Mouse (Mus musculus): ENCODE results near the gene Dbt. TPM values are rescaled to one million over a fixed set of nuclear protein-coding genes. Genes with fewer than 3 reads are reported as not detected.
A peak's percentile ranks its signal among the peaks of the same experiment; 100 is the strongest.
"Not testable (repeated sequence)": the region's sequence is repeated elsewhere in the genome, so short reads cannot be mapped to it uniquely, and the experiment has no call there.

Dbt gene
- polyA plus RNA-seq, 1 experiment from 2014 or later = 17.2 TPM

DNA sequence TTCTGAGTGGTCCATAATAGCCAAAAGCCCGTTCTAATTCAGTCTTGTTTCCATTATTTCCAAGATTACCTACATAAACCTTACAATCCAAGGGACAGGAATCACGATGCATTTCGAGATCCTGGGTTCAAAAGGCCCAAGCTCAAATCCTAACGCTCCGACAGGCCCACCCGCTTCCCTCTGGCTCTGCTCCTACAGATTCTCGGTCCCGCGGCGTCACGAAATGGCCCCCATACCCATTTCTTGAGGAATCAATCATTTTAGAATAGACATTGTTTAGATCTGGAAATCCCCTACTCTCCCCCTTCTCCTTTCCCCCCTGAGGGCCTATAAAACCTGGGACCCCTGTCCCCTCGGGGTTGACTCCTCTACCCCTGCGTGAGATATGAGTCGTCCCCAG, 48.4 kb downstream of the Dbt start:
- not testable (repeated sequence) for H3K9ac ChIP-seq (ENCODE audit: low read length); H3K4me3 ChIP-seq (ENCODE audit: low read depth, low read length); H3K4me1 ChIP-seq (replicated peaks; ENCODE audit: control insufficient read depth, insufficient read depth, low read length); DNase-seq (ENCODE audit: low spot score); H3K27ac ChIP-seq (ENCODE audit: low read depth); H3K27me3 ChIP-seq (replicated peaks; ENCODE audit: control insufficient read depth, insufficient read depth, low read length); H3K36me3 ChIP-seq (ENCODE audit: control insufficient read depth, insufficient read depth, low read length); H3K9me3 ChIP-seq (ENCODE audit: control insufficient read depth, low read length); ATAC-seq (replicated peaks; ENCODE audit: low FRiP score, low TSS enrichment, low read depth); H3K4me2 ChIP-seq (ENCODE audit: low read length)
- 95% methylated on average over 13 of the region's 14 CpGs for WGBS

DNA sequence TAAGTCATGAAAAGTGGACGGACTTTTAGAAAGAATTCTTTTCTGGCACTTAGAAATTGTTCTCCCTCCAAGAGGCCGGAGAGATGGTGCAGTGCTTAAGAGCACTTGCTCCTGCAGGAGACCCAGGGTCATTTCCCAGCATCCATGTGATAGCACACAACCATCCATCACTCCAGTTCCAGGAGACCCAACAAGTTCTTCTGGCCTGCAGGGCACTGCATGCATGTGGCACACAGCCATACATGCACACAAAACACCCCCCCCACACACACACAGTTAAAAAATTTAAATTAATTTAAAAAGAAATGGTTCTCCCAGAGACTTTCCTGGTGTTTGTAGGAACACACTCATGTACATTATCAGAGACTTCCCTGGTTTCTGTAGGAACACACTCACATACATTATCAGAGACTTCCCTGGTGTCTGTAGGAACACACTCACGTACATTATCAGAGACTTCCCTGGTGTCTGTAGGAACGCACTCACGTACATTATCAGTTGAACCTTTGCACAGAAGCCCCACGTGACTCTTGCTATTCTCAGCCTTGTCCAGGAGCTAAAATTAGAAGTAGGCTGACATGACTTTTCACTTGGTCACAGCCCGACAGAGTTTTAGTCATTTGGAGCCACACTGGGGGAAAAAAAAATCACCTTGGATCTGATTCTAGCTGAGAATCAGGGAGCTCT, 49.7 kb downstream of the Dbt start, which contains the start of gene Lrrc39:
Gene Lrrc39 (plus strand): TSS at position 566 of the 687 bp plus-strand sequence.
- no peak within 1 kb of the TSS for H3K27ac ChIP-seq (ENCODE audit: low read depth)
- H3K27me3 ChIP-seq (replicated peaks; ENCODE audit: control insufficient read depth, insufficient read depth, low read length) = no peaks in the 10 kb centered on the region
- DNase-seq (ENCODE audit: low spot score) (peak; percentile 52), ATAC-seq (replicated peaks; ENCODE audit: low FRiP score, low TSS enrichment, low read depth) (peak; percentile 66; the same call in 1 of the 2 replicates)
- H3K4me3 ChIP-seq (ENCODE audit: low read depth, low read length) = no peak within 1 kb of the TSS
- no peak within 1 kb of the TSS for H3K9ac ChIP-seq (ENCODE audit: low read length)
- H3K36me3 ChIP-seq (ENCODE audit: control insufficient read depth, insufficient read depth, low read length) = no peaks in the 10 kb centered on the region
- H3K4me2 ChIP-seq (ENCODE audit: low read length) = 0 out of 2 replicates have a peak within 1 kb of the TSS, but pooled peaks have one; percentile 20
- H3K4me1 ChIP-seq (replicated peaks; ENCODE audit: control insufficient read depth, insufficient read depth, low read length) = no peaks in the 10 kb centered on the region
- 60% methylated on average over 7 of the region's 7 CpGs for WGBS
- peaks cover 4% of the 10 kb centered on the region; the same call in 1 of the 2 replicates for H3K9me3 ChIP-seq (ENCODE audit: control insufficient read depth, low read length)

DNA sequence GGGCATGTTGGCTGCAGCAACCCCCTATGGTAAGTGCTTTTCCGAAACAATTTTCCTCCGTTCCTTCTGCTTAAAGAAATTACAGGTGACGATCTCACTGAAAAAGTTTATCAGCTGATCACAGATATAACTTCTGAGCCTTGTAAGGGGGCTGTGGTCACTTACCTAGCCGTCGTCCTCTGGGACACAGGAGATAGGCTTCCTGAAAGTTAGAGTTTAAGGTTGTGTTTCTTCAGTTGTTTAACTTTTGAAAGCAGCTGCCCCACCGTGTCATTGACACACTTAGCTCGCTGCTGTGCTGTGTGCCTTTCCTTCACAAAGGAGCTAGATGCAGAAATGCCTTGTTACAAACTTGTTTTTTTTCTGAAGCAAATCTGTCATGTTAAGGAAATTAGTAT, 50.2 kb downstream of the Dbt start:
- Histone ChIP-seq H3K9ac (ENCODE audit: low read length) (no peak overlapping the region), H3K27me3 (replicated peaks; ENCODE audit: control insufficient read depth, insufficient read depth, low read length) (no peaks in the 10 kb centered on the region), H3K27ac (ENCODE audit: low read depth) (no peak overlapping the region), H3K4me3 (ENCODE audit: low read depth, low read length) (no peak overlapping the region), H3K4me2 (ENCODE audit: low read length) (0 out of 2 replicates have a peak overlapping the region, but pooled peaks have one; percentile 20), H3K9me3 (ENCODE audit: control insufficient read depth, low read length) (peaks cover 4% of the 10 kb centered on the region; the same call in 1 of the 2 replicates), H3K36me3 (ENCODE audit: control insufficient read depth, insufficient read depth, low read length) (no peaks in the 10 kb centered on the region), H3K4me1 (replicated peaks; ENCODE audit: control insufficient read depth, insufficient read depth, low read length) (no peaks in the 10 kb centered on the region)
- DNase-seq (ENCODE audit: low spot score) (no peak), ATAC-seq (replicated peaks; ENCODE audit: low FRiP score, low TSS enrichment, low read depth) (no peak)
- 72% methylated on average over 7 of the region's 7 CpGs for WGBS

DNA sequence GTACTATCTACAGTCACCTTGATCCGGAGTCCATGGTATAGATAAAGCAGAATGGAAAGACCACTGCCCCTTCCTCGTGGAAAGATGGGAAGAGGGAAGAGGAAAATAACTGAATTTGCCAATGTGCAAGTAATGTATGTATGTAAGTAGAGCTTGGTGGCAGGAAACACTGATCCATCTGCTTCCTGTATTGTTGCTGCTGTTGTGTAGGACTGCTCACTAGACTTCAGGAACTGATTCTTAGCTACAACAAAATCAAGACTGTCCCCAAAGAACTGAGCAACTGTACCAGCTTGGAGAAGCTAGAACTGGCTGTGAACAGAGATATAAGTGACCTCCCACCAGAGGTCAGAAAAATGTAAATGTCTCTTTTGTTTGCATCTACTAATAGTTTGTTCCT, 57.8 kb downstream of the Dbt start:
- Histone ChIP-seq H3K9ac (ENCODE audit: low read length) (no peak overlapping the region), H3K4me2 (ENCODE audit: low read length) (no peak overlapping the region), H3K27ac (ENCODE audit: low read depth) (no peak overlapping the region), H3K27me3 (replicated peaks; ENCODE audit: control insufficient read depth, insufficient read depth, low read length) (no peaks in the 10 kb centered on the region), H3K9me3 (ENCODE audit: control insufficient read depth, low read length) (peaks cover 4% of the 10 kb centered on the region; the same call in 1 of the 2 replicates), H3K36me3 (ENCODE audit: control insufficient read depth, insufficient read depth, low read length) (no peaks in the 10 kb centered on the region), H3K4me3 (ENCODE audit: low read depth, low read length) (no peak overlapping the region), H3K4me1 (replicated peaks; ENCODE audit: control insufficient read depth, insufficient read depth, low read length) (no peaks in the 10 kb centered on the region)
- no peak for DNase-seq (ENCODE audit: low spot score)
- no peak for ATAC-seq (replicated peaks; ENCODE audit: low FRiP score, low TSS enrichment, low read depth)
- 54% methylated on average over 2 of the region's 2 CpGs for WGBS

DNA sequence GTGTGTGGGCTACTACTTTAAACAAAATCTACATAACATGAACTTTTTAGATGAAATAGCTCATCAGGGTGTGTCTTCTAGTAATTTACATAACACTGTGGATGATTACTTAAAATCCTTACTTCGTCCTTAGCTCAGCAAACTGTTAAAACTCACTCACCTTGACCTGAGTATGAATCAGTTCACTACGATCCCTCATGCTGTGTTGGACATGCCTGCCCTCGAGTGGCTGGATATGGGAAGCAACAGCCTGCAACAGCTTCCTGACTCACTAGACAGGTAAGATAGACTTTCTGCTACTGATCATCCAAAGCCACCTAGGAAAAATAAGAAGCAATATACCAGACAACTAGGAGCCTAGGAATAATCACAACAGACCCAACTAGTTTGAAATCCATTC, 64.4 kb downstream of the Dbt start:
- DNase-seq (ENCODE audit: low spot score) (no peak), ATAC-seq (replicated peaks; ENCODE audit: low FRiP score, low TSS enrichment, low read depth) (no peak)
- H3K36me3 ChIP-seq (ENCODE audit: control insufficient read depth, insufficient read depth, low read length) = peaks cover 24% of the 10 kb centered on the region
- H3K4me3 ChIP-seq (ENCODE audit: low read depth, low read length) = no peak overlapping the region
- no peak overlapping the region for H3K27ac ChIP-seq (ENCODE audit: low read depth)
- no peaks in the 10 kb centered on the region for H3K27me3 ChIP-seq (replicated peaks; ENCODE audit: control insufficient read depth, insufficient read depth, low read length)
- no peaks in the 10 kb centered on the region for H3K4me1 ChIP-seq (replicated peaks; ENCODE audit: control insufficient read depth, insufficient read depth, low read length)
- WGBS = 48% methylated on average over 3 of the region's 3 CpGs
- H3K4me2 ChIP-seq (ENCODE audit: low read length) = no peak overlapping the region
- no peak overlapping the region for H3K9ac ChIP-seq (ENCODE audit: low read length)
- no peaks in the 10 kb centered on the region for H3K9me3 ChIP-seq (ENCODE audit: control insufficient read depth, low read length)

DNA sequence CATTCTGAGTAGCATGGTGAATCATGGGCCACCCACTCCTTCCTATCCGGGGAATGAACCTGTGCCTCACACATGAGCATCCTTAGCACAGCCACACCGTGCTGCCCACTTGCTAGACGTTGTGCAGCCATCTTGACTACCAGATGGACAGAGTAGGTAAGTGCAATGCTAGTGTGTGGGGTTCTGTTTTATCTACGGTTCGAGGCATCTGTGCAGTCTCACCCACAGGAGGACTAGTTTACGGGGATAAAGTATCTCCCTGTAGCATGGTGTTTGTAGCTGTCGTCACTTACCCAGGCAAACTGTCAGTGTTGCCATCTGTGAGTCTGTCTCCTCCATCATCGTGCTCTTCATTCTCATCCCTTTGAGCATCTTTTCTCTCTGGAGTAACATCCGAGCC, 69.3 kb downstream of the Dbt start:
- ATAC-seq (replicated peaks; ENCODE audit: low FRiP score, low TSS enrichment, low read depth) = no peak
- Histone ChIP-seq H3K27me3 (replicated peaks; ENCODE audit: control insufficient read depth, insufficient read depth, low read length) (no peaks in the 10 kb centered on the region), H3K9me3 (ENCODE audit: control insufficient read depth, low read length) (no peaks in the 10 kb centered on the region), H3K4me3 (ENCODE audit: low read depth, low read length) (no peak overlapping the region), H3K4me2 (ENCODE audit: low read length) (no peak overlapping the region), H3K4me1 (replicated peaks; ENCODE audit: control insufficient read depth, insufficient read depth, low read length) (no peaks in the 10 kb centered on the region), H3K27ac (ENCODE audit: low read depth) (no peak overlapping the region), H3K36me3 (ENCODE audit: control insufficient read depth, insufficient read depth, low read length) (peaks cover 71% of the 10 kb centered on the region), H3K9ac (ENCODE audit: low read length) (no peak overlapping the region)
- WGBS = 96% methylated on average over 9 of the region's 9 CpGs
- no peak for DNase-seq (ENCODE audit: low spot score)

DNA sequence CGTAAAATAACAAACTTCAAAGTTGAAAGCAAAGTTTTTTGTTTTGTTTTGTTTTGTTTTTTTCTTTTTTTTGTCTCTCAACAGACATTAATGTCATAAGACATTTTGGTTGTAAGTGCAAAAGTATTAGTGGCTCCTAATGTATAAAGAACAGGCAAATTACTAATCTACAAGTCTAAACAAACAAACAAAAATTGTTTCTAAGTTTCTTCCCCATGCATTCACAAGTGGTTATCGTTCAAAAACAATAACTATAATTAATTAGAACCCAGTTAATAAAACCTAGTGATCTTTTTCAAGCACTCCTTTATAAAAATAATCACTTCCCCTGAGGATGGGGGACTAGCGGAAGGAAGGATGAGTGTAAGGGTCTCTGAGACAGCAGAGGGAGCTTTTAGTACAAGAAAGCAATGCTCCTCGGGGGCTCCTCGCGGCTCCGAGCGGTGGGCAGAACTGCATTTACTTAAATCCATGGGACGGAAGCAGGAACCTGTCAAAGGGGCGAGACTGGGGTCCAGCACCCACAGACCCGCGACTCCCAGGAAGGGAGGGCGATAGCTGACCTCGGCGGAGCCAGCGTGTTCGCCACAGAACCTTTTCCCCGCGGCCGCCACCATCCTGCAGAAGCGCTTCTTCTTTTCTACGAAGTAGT, 81.3 kb downstream of the Dbt start:
- Histone ChIP-seq H3K4me2 (ENCODE audit: low read length) (peak overlapping the region; percentile 48), H3K27ac (ENCODE audit: low read depth) (peak overlapping the region; percentile 69), H3K9me3 (ENCODE audit: control insufficient read depth, low read length) (no peaks in the 10 kb centered on the region), H3K4me3 (ENCODE audit: low read depth, low read length) (peak overlapping the region; percentile 77), H3K27me3 (replicated peaks; ENCODE audit: control insufficient read depth, insufficient read depth, low read length) (no peaks in the 10 kb centered on the region), H3K4me1 (replicated peaks; ENCODE audit: control insufficient read depth, insufficient read depth, low read length) (peaks cover 9% of the 10 kb centered on the region; the same call in 1 of the 2 replicates), H3K36me3 (ENCODE audit: control insufficient read depth, insufficient read depth, low read length) (peaks cover 27% of the 10 kb centered on the region), H3K9ac (ENCODE audit: low read length) (peak overlapping the region; percentile 67)
- ATAC-seq (replicated peaks; ENCODE audit: low FRiP score, low TSS enrichment, low read depth) (peak; percentile 76), DNase-seq (ENCODE audit: low spot score) (no peak)
- WGBS = 2% methylated on average over 22 of the region's 22 CpGs

DNA sequence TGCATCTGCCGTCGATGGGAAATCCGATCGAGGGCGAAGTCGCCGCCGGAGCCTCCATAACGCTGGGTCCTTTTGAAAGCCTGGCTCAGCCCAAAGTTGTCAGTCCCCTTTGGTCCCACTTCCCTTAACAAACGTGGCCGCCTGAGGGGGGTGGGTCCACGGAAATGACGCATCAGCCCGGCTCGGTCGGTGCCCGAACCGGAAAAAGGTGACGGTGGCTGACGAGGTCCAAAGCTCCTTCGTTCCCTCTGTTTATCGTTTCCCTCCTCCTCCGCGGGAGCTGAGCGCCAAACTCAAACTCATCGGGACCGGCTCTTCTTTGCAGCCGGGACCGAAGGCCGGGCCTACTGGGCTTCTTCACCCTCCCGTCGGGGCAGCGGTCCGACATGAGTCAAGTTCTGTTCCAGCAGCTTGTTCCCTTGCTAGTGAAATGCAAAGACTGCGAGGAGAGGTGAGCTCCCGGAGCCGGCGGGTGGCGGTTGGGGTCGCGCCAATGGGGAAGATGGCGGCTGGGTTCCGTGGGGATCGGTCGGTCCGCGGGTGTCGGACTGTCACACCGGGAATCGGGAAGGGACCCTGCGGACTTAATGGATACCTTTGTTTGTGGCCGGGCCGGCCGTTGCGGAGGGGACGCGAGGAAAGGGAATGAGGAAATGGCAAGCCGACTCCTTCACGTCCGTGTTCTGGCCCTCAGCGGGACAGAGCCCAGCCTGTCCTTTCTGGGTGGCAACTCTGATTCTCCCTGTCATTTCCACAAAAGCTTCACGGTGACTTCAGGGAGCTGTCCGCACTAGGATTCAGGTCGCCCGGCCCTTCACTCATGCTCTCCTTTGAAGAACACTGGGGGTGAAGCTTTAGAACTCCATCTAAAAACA, 82.1 kb downstream of the Dbt start, which contains the start of gene Sass6:
Gene Sass6 (plus strand): TSS at position 255 of the 875 bp plus-strand sequence.
- H3K27me3 ChIP-seq (replicated peaks; ENCODE audit: control insufficient read depth, insufficient read depth, low read length) = no peaks in the 10 kb centered on the region
- peak within 1 kb of the TSS; percentile 67 for H3K9ac ChIP-seq (ENCODE audit: low read length)
- no peaks in the 10 kb centered on the region for H3K9me3 ChIP-seq (ENCODE audit: control insufficient read depth, low read length)
- peaks cover 9% of the 10 kb centered on the region; the same call in 1 of the 2 replicates for H3K4me1 ChIP-seq (replicated peaks; ENCODE audit: control insufficient read depth, insufficient read depth, low read length)
- peak within 1 kb of the TSS; percentile 77 for H3K4me3 ChIP-seq (ENCODE audit: low read depth, low read length)
- WGBS = under 1% methylated on average over 65 of the region's 65 CpGs
- DNase-seq (ENCODE audit: low spot score) (peak; percentile 99), ATAC-seq (replicated peaks; ENCODE audit: low FRiP score, low TSS enrichment, low read depth) (peak; percentile 97)
- peaks cover 19% of the 10 kb centered on the region for H3K36me3 ChIP-seq (ENCODE audit: control insufficient read depth, insufficient read depth, low read length)
- H3K4me2 ChIP-seq (ENCODE audit: low read length) = peak within 1 kb of the TSS; percentile 60
- H3K27ac ChIP-seq (ENCODE audit: low read depth) = peak within 1 kb of the TSS; percentile 69
